Mouse (Mus musculus) limb, embryonic 10.5 days (tissue): ENCODE measurements around the gene Hikeshi. TPM values are rescaled to one million over a fixed set of nuclear protein-coding genes. Genes with fewer than 3 reads are reported as not detected.

Experiments used
- DNase-seq: peaks from one replicate; pipeline ENCODE4 v3.0.0-alpha.2; 2017; ENCODE audit warnings: low spot score
- H3K27ac ChIP-seq: fragments of 300-500 bp; sonication (generic); 2 replicates; pipeline ENCODE4 v1.5.1; 2016; ENCODE audit warnings: mild to moderate bottlenecking
- H3K27me3 ChIP-seq: fragments of 300-500 bp; sonication (generic); 2 replicates; pipeline ENCODE4 v1.6.1; 2016; ENCODE audit warnings: low read depth, mild to moderate bottlenecking; ENCODE audit not compliant: poor library complexity, severe bottlenecking
- H3K36me3 ChIP-seq: fragments of 300-500 bp; sonication (generic); 2 replicates; pipeline ENCODE4 v1.6.1; 2016; ENCODE audit warnings: mild to moderate bottlenecking, moderate library complexity
- H3K4me1 ChIP-seq: fragments of 300-500 bp; sonication (generic); 2 replicates; pipeline ENCODE4 v1.6.1; 2016
- H3K4me3 ChIP-seq: fragments of 300-500 bp; sonication (generic); 2 replicates; pipeline ENCODE4 v1.5.1; 2016; ENCODE audit warnings: mild to moderate bottlenecking, moderate library complexity
- H3K9me3 ChIP-seq: fragments of 300-500 bp; sonication (generic); replicated peaks from 2 replicates; pipeline ENCODE4 v1.6.1; 2016; ENCODE audit warnings: mild to moderate bottlenecking
- WGBS: fragments of 180-500 bp; shearing (Covaris S2); methylation state at CpG from one replicate; pipeline ENCODE4 v1.1.7; 2016; 5-methylcytosine and 5-hydroxymethylcytosine counted together
- polyA plus RNA-seq: library from polyadenylated mRNA; unstranded; fragments of >200 nt; fragmentation: Nextera tagmentation; extraction: Ambion mirVana; gene quantifications from 2 replicates; pipeline ENCODE4 v1.2.1, GENCODE M21; 2016

Gene Hikeshi
- polyA plus RNA-seq = 138 and 152 TPM in 2 replicates

DNA sequence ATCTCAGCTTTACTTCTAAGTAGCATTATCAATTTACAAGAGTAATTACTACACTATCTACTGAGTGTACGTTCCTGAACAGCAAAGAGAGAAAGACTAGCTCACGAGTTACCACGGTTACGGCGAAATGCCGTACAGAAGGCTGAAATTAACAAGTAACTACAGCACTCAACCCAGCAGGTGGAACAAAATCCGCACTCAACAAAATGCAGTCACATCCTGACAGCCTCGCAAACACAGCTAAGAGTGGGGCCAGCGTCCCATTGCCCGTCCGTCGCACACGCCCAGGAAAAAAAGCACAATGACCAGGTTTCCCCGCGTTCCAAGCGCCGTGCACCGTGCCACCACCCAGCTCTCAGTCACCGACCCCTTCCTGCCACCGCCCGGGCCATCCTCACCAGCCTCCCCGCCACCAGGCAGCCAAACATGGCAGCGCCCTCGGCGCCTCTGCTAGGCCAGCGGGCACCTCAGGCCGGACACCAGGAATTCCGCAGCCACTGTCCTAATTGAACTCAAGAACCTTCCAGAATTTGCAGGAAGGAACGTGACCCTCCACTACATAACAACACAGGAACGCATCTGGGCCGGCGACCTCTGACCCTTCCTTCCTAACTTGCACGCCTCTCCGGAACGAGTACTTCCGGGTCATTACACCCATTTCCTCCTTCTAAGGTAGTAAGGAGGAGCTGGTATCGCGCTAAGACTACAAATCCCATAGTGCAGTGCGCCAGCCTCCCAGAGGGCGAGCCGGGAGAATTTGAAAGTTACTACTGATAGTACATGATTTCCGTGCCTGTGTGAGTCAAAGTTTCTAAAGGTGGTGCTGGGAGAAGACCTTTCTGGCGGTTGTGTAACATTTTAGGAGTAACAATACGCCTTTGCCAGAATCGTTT is at the start of gene Hikeshi:
TSS of gene Hikeshi (minus strand) at position 634 of the 893 bp plus-strand sequence.
- Histone ChIP-seq H3K4me3 (peak within 1 kb of the TSS; percentile 85), H3K27ac (peak within 1 kb of the TSS; percentile 89), H3K9me3 (no peaks in the 10 kb centered on the region), H3K36me3 (no peaks in the 10 kb centered on the region), H3K27me3 (no peaks in the 10 kb centered on the region), H3K4me1 (peaks cover 8% of the 10 kb centered on the region)
- DNase-seq = peak; percentile 90
- whole genome bisulfite sequencing = under 1% methylated on average over 45 of the region's 45 CpGs

DNA sequence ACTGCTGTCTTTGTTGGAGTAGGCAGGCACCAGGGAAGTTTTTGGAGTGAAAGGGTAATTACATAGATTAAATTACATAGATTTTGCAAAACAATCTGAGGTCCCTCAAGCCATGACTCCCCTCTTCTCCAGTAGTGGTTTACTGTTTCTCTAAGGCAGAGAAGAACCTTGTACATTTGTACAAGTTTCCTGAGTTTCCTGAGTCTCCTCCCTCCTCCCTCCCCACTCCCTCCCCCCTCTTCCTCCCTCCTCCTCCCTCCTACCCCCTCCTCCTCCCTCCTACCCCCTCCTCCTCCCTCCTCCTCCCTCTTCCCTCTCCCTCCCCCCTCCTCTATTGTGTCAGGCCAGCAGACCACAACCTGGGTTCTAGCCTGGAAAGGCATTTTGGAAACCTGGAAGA is 43.4 kb upstream of the Hikeshi start:
- Histone ChIP-seq H3K36me3 (no peaks in the 10 kb centered on the region), H3K27me3 (no peaks in the 10 kb centered on the region), H3K4me3 (no peak overlapping the region), H3K4me1 (peaks cover 11% of the 10 kb centered on the region), H3K9me3 (no peaks in the 10 kb centered on the region), H3K27ac (no peak overlapping the region)
- DNase-seq = no peak

DNA sequence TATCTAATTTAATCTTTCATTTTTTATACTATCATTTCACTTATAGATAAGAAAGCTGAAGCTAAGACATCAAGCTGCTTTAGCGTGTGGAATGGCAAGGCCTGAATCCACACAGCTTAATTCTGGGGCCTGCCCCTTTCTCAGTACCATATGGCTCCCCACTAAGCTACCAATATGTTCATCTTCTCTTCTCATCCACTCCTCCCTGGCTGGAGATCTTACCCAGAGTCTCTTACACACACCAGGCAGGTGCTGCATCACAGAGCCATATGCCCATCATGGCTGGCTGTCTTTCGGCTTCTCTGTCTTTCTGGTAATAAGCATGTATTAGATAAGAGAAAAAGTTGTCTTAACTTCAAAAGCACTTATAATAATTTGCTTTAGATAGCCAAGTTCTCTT is 42.4 kb upstream of the Hikeshi start:
- H3K4me3 ChIP-seq = no peak overlapping the region
- H3K4me1 ChIP-seq = peaks cover 20% of the 10 kb centered on the region
- H3K27ac ChIP-seq = no peak overlapping the region
- H3K36me3 ChIP-seq = no peaks in the 10 kb centered on the region
- WGBS = 96% methylated on average over 2 of the region's 2 CpGs
- no peaks in the 10 kb centered on the region for H3K27me3 ChIP-seq
- no peak for DNase-seq
- H3K9me3 ChIP-seq = no peaks in the 10 kb centered on the region

DNA sequence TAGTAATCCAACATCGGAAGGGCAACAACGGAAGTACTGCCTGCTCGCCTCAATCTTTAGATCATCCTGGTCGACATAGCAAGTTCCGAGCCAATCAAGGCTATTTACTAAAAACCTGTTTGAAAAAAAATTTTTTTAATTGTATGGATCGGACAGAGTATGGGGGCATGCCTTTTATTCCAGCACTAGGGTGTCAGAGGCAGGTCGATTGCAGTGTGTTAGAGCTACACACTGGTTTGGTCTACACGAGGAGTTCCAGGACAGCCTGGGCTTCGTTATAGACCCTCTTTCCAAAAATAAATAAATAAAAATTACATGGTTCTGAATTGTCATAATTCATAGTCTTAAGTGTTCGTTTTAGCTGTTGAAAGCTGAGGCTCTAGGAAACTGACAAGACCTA is 40.6 kb upstream of the Hikeshi start:
- H3K36me3 ChIP-seq = peaks cover 9% of the 10 kb centered on the region
- no peaks in the 10 kb centered on the region for H3K9me3 ChIP-seq
- no peak for DNase-seq
- H3K4me3 ChIP-seq = peak overlapping the region; percentile 83
- peak overlapping the region; percentile 99 for H3K27ac ChIP-seq
- no peaks in the 10 kb centered on the region for H3K27me3 ChIP-seq
- peaks cover 21% of the 10 kb centered on the region for H3K4me1 ChIP-seq
- WGBS = 18% methylated on average over 10 of the region's 10 CpGs

DNA sequence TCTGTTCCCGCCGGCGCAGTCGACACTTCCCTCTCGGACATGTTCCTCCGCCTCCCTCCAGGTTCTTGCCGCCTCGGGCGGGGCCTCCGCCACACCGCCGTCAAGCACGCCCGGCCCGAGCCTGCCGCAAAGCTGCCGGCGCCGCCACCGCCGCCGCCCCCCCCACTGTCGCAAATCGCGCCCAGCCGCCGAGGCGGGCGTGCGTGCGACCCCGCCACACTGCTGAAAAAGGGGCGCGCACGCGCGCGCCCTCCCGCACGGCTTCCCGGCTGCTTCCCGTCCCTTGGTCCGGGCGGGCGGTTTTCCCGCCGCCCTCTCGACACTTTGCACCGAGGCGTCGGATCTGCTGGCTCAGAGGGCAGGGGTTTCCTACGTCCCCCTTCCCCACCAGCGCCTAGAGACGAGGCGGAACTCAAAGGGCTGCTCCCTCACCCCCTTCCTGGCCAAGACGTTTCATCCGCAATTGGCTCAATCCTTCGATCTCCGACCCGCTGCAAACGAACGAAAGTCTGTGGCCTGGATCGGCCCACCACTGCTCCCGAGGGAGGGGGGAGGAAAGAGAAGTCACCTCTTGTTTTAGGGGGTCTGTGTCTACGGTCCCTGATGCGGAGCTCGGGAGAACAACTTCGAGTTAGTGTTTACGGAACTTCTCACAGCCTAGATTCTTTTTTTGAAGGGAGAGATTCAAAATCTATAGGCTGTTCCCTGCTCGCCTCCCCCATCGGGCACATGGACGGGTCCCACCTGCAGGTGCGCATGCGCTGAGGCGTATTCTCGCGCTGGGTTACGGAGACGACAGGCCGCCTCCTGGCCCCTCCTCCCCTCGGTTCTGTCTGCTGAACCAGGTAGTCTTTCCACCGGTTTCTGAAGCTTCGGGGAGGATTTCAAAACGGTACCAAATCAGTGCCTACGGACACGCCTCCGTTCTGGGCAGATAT is 39.8 kb upstream of the Hikeshi start, which contains the start of gene Eed:
TSS of gene Eed (minus strand) at position 499 of the 938 bp plus-strand sequence.
- under 1% methylated on average over 79 of the region's 87 CpGs for WGBS
- Histone ChIP-seq H3K27me3 (no peaks in the 10 kb centered on the region), H3K4me3 (peak within 1 kb of the TSS; percentile 83), H3K27ac (peak within 1 kb of the TSS; percentile 99), H3K36me3 (peaks cover 17% of the 10 kb centered on the region), H3K9me3 (no peaks in the 10 kb centered on the region), H3K4me1 (peaks cover 21% of the 10 kb centered on the region)
- peak; percentile 96 for DNase-seq

DNA sequence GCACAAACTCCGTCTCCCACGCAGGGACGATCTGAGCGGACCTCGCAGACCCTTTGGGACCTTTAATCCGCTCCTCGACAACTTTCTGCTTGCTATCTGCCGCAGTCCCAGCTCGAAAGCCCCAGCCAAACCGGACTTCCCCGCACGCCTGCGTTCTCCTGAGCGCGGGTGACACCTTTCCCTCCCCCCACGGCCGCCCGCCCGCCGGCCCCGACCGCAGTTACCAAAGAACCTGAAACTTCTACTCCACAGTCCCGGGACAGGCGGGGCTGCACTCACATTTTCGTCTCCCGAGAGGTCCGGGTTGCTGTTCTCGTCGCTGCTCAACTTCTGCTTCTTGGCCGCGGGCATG is 39.1 kb upstream of the Hikeshi start:
- WGBS = under 1% methylated on average over 31 of the region's 31 CpGs
- H3K27me3 ChIP-seq = no peaks in the 10 kb centered on the region

DNA sequence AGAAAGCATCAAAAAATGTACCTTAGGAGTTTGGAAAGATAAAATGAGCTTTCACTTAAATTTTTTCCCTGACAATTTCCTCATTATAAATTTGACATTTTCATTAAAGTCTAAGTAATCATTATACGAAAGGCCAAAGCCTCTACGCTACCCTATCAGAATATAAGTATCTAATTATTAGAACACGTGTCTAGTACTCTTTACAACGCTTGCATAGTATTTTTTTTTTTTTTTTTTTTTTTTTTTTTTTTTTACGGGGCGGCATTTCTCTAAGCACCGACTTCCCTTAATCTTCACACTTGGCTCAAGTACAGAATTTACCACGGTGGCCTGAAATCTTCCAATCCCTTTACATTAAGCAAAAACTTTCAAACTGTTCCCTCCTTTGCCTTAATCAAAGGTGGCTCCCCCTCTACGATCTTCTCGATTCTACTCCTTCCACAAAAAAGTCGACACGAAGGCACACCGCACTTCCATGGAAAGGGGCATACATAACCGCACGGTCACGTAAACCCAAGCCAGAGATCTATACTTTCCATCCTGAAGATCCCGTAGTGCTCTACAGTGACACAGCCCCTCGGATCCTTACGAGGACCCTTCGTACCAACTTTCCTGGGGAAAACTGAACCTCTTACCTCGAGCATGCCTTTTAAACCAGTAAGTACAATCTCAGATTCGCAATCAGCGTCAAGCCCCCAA is 38.6 kb upstream of the Hikeshi start:
- peak overlapping the region; percentile 99 for H3K27ac ChIP-seq
- peak overlapping the region; percentile 83 for H3K4me3 ChIP-seq
- WGBS = 5% methylated on average over 23 of the region's 23 CpGs
- peaks cover 20% of the 10 kb centered on the region for H3K4me1 ChIP-seq
- DNase-seq = no peak
- peaks cover 28% of the 10 kb centered on the region for H3K36me3 ChIP-seq
- no peaks in the 10 kb centered on the region for H3K9me3 ChIP-seq
- H3K27me3 ChIP-seq = no peaks in the 10 kb centered on the region

More for the DNA sequence above, 39.1 kb upstream of the Hikeshi start:
- Histone ChIP-seq H3K9me3 (no peaks in the 10 kb centered on the region), H3K36me3 (peaks cover 24% of the 10 kb centered on the region), H3K4me1 (peaks cover 21% of the 10 kb centered on the region), H3K4me3 (peak overlapping the region; percentile 83), H3K27ac (peak overlapping the region; percentile 99)
- DNase-seq = no peak

DNA sequence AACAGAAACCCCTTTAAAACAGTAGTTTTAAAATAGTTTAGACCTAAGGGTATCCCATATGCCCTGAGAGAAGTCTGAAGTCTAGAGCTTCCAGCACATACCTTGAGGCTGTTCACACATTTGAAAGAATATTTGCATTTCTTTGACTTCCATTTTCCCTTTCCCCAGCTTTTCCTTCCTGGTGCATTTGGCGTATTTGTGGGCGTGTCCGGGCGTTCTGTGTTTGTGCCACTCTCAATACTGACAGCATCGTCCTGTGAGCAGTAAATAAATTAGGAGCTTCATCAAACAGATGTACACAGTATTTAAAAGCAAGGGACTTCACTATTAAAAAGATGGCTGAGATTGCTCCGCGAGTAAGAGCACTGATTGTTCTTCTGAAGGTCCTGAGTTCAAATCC is 35.8 kb upstream of the Hikeshi start:
- H3K4me1 ChIP-seq = peaks cover 14% of the 10 kb centered on the region
- 94% methylated on average over 7 of the region's 7 CpGs for WGBS
- peaks cover 56% of the 10 kb centered on the region for H3K36me3 ChIP-seq

DNA sequence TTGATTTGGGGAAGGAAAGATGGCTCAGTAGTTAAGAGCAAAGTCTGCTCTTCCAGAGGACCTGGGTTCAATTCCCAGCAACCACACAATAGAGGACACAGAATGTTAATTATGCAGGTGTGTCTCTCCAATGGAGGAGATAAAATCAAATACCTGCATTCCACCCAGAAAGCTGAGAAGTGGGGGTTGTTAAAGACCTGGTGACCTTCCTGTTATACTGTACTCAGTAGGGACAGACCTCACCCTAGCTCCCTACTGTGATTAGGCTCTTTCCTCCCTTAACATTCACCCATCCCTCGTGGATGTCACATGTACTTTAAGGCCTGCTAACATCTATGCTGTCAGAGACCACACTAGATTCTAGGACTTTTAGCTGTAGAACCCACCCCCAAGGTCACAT is 34.6 kb upstream of the Hikeshi start:
- Histone ChIP-seq H3K4me3 (no peak overlapping the region), H3K9me3 (no peaks in the 10 kb centered on the region), H3K27me3 (no peaks in the 10 kb centered on the region), H3K36me3 (peaks cover 68% of the 10 kb centered on the region), H3K4me1 (peaks cover 11% of the 10 kb centered on the region), H3K27ac (no peak overlapping the region)
- 78% methylated on average over 1 of the region's 1 CpGs for WGBS
- no peak for DNase-seq

More for the DNA sequence above, 35.8 kb upstream of the Hikeshi start:
- DNase-seq = no peak
- Histone ChIP-seq H3K27ac (no peak overlapping the region), H3K27me3 (no peaks in the 10 kb centered on the region), H3K9me3 (no peaks in the 10 kb centered on the region), H3K4me3 (no peak overlapping the region)

DNA sequence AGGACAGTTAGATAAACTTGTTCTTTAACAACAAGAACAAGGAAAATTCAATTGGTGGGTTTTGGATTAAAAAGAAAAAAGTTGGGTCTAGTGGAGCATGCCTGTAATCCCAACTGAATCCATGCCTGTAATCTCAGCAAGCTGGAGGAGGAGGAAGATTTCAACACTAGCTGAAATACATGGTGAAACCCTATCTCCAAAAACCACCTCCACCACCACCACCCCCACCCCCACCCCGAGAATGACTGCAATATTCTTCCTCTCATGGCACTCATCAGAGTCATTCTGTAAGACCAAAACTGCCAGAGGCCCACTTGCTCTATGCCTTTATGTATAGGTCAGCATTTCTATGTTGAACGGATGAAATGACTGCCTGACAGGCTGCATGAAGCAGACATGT is 26.2 kb upstream of the Hikeshi start:
- WGBS = 94% methylated on average over 2 of the region's 2 CpGs
- no peaks in the 10 kb centered on the region for H3K27me3 ChIP-seq
- H3K9me3 ChIP-seq = no peaks in the 10 kb centered on the region
- H3K36me3 ChIP-seq = peaks cover 99% of the 10 kb centered on the region
- H3K4me3 ChIP-seq = no peak overlapping the region
- no peaks in the 10 kb centered on the region for H3K4me1 ChIP-seq
- no peak overlapping the region for H3K27ac ChIP-seq
- no peak for DNase-seq

DNA sequence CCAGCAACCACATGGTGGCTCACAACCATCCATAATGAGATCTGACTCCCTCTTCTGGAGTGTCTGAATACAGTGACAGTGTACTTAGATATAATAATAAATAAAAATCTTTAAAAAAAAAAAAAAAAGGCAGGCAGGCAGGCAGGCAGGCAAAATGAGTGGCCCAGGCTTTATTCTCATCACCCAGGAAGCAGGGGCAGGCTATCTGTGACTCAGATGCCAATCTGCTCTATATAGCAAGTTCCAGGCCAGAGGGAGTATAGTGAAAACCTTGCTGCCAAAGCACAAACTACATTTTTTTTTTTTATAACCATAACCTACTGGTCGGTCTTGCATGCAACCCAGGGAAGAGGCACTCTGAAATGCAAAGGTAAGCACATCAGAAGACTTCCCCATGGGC is 25.8 kb upstream of the Hikeshi start:
- Histone ChIP-seq H3K4me3 (no peak overlapping the region), H3K9me3 (no peaks in the 10 kb centered on the region), H3K4me1 (no peaks in the 10 kb centered on the region), H3K27me3 (no peaks in the 10 kb centered on the region), H3K36me3 (peaks cover 99% of the 10 kb centered on the region), H3K27ac (no peak overlapping the region)
- 95% methylated on average over 1 of the region's 1 CpGs for WGBS
- no peak for DNase-seq

DNA sequence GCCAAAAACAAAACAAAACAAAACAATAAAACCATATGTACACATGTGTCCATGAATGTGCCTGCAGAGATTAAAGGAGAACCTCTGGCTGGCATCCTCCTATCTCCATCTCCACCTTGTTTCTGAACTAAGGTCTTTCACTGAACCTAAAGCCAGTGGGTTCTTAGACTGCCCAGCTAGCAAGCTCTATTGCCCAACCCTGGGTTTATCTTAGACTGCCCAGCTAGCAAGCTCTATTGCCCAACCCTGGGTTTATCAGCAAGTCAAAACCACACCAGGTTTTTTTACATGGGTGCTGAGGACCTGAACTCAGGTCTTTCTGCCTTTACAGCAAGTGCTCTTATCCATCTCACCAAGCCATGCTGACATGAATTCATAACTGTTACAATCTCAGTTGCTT is 22.1 kb upstream of the Hikeshi start:
- Histone ChIP-seq H3K4me1 (no peaks in the 10 kb centered on the region), H3K4me3 (no peak overlapping the region), H3K27me3 (no peaks in the 10 kb centered on the region), H3K9me3 (no peaks in the 10 kb centered on the region), H3K36me3 (peaks cover 94% of the 10 kb centered on the region), H3K27ac (no peak overlapping the region)
- no peak for DNase-seq
